Mouse (Mus musculus) heart, embryonic 14.5 days (tissue): ENCODE results near the gene Olfr875. TPM values are rescaled to one million over a fixed set of nuclear protein-coding genes. Genes with fewer than 3 reads are reported as not detected.

Experiments
- ATAC-seq: fragments of 200-750 bp; cut with Nextera tagmentation; 2 replicates; pipeline ENCODE4 v1.8.0; 2017; ENCODE audit warnings: low read depth, moderate TSS enrichment; ENCODE audit not compliant: insufficient number of reproducible peaks, insufficient read depth, low FRiP score
- H3K27ac ChIP-seq, 2 experiments: fragments of 200-500 bp in 1 of 2; fragments of 300-500 bp in 1 of 2; sonication (generic) in 1 of 2; replicated peaks in 1 of 2; 2 replicates each; pipeline ENCODE4 v1.5.1; 2012 to 2014; ENCODE audit warnings: low read depth in 2 of 2, low read length in 2 of 2, control low read depth in 1 of 2, mild to moderate bottlenecking in 1 of 2, mixed read lengths in 1 of 2; ENCODE audit not compliant: control insufficient read depth in 1 of 2, insufficient read depth in 1 of 2
- H3K27me3 ChIP-seq: fragments of 300-500 bp; sonication (generic); 2 replicates; pipeline ENCODE4 v1.6.1; 2014; ENCODE audit warnings: mild to moderate bottlenecking, low read length, control low read depth; ENCODE audit not compliant: control insufficient read depth, insufficient read depth
- H3K36me3 ChIP-seq: fragments of 300-500 bp; sonication (generic); 2 replicates; pipeline ENCODE4 v1.6.1; 2014; ENCODE audit warnings: mild to moderate bottlenecking, control low read depth, low read length, mixed read lengths; ENCODE audit not compliant: control insufficient read depth, insufficient read depth
- H3K4me1 ChIP-seq, 2 experiments: fragments of 200-500 bp in 1 of 2; fragments of 300-500 bp in 1 of 2; sonication (generic) in 1 of 2; 2 replicates each; pipeline ENCODE4 v1.6.1; 2012 to 2014; ENCODE audit warnings: low read length in 2 of 2, control low read depth in 1 of 2, mixed read lengths in 1 of 2; ENCODE audit not compliant: control insufficient read depth in 2 of 2, insufficient read depth in 2 of 2
- H3K4me2 ChIP-seq: fragments of 300-500 bp; sonication (generic); 2 replicates; pipeline ENCODE4 v1.6.1; 2014; ENCODE audit warnings: mild to moderate bottlenecking, low read length
- H3K4me3 ChIP-seq, 2 experiments: fragments of 200-500 bp in 1 of 2; fragments of 300-500 bp in 1 of 2; sonication (generic) in 1 of 2; 2 replicates each; pipeline ENCODE4 v1.5.1; 2012 to 2014; ENCODE audit warnings: low read length in 2 of 2, mild to moderate bottlenecking in 2 of 2, control low read depth in 1 of 2, low read depth in 1 of 2, moderate library complexity in 1 of 2; ENCODE audit not compliant: control insufficient read depth in 1 of 2, insufficient read depth in 1 of 2
- H3K9ac ChIP-seq: fragments of 300-500 bp; sonication (generic); 2 replicates; pipeline ENCODE4 v1.6.1; 2014; ENCODE audit warnings: mild to moderate bottlenecking, low read length
- H3K9me3 ChIP-seq: fragments of 300-500 bp; sonication (generic); 2 replicates; pipeline ENCODE4 v1.6.1; 2016; ENCODE audit warnings: low read length, control low read depth; ENCODE audit not compliant: control insufficient read depth
- WGBS: fragments of 180-500 bp; shearing (Covaris S2); extraction: QIAGEN DNeasy Blood & Tissue Kit; methylation state at CpG from one replicate; pipeline ENCODE4 v1.1.7; 2014; 5-methylcytosine and 5-hydroxymethylcytosine counted together
- polyA plus RNA-seq: library from polyadenylated mRNA; unstranded; fragments of >200 nt; fragmentation: Nextera tagmentation; extraction: Ambion mirVana; gene quantifications from 2 replicates; pipeline ENCODE4 v1.2.1, GENCODE M21; 2014

The Olfr875 gene
- polyA plus RNA-seq, 1 experiment from 2014 or later, result not detected

GRCm38 (mm10) chr9:37807235-37807634, 35.6 kb downstream of the Olfr875 start:
- ATAC-seq, result no peak

GRCm38 (mm10) chr9:37808456-37808855, 36.8 kb downstream of the Olfr875 start:
- Histone ChIP-seq H3K27ac (no peak overlapping the region), H3K9ac (no peak overlapping the region), H3K9me3 (no peaks in the 10 kb centered on the region), H3K36me3 (no peaks in the 10 kb centered on the region), H3K4me3 (no peak overlapping the region), H3K4me1 (no peaks in the 10 kb centered on the region; a peak in 1 of 4 replicates), H3K27me3 (no peaks in the 10 kb centered on the region), H3K4me2 (no peak overlapping the region)
- WGBS, result 73% methylated on average over 3 of the region's 3 CpGs
- no peak for ATAC-seq

More at GRCm38 (mm10) chr9:37807235-37807634, 35.6 kb downstream of the Olfr875 start:
- Histone ChIP-seq H3K9me3 (no peaks in the 10 kb centered on the region), H3K27ac (no peak overlapping the region), H3K9ac (no peak overlapping the region), H3K4me1 (no peaks in the 10 kb centered on the region; a peak in 1 of 4 replicates), H3K4me3 (no peak overlapping the region), H3K4me2 (no peak overlapping the region), H3K27me3 (no peaks in the 10 kb centered on the region), H3K36me3 (no peaks in the 10 kb centered on the region)

GRCm38 (mm10) chr9:37808976-37809375, 37.3 kb downstream of the Olfr875 start:
- 17% methylated on average over 2 of the region's 2 CpGs for WGBS
- H3K9me3 ChIP-seq, result no peaks in the 10 kb centered on the region
- no peak overlapping the region for H3K27ac ChIP-seq
- H3K27me3 ChIP-seq, result no peaks in the 10 kb centered on the region
- H3K36me3 ChIP-seq, result no peaks in the 10 kb centered on the region
- ATAC-seq, result no peak
- no peak overlapping the region for H3K4me2 ChIP-seq
- H3K4me3 ChIP-seq, result no peak overlapping the region
- H3K9ac ChIP-seq, result no peak overlapping the region
- H3K4me1 ChIP-seq, result no peaks in the 10 kb centered on the region; a peak in 1 of 4 replicates

GRCm38 (mm10) chr9:37814696-37815095, 43.0 kb downstream of the Olfr875 start:
- Histone ChIP-seq H3K4me1 (no peaks in the 10 kb centered on the region), H3K36me3 (no peaks in the 10 kb centered on the region), H3K4me3 (no peak overlapping the region), H3K9me3 (no peaks in the 10 kb centered on the region), H3K9ac (no peak overlapping the region), H3K27me3 (no peaks in the 10 kb centered on the region), H3K4me2 (no peak overlapping the region), H3K27ac (no peak overlapping the region)
- ATAC-seq, result no peak
- 89% methylated on average over 3 of the region's 3 CpGs for WGBS

Other genes starting within 250 kb of the Olfr875 start
- 78.2 and 81.9 TPM in 2 replicates for gene Esam, start 243.8 kb upstream of the Olfr875 start, polyA plus RNA-seq
- 0.74 and 1.6 TPM in 2 replicates for gene Vsig2, start 232.6 kb upstream of the Olfr875 start, polyA plus RNA-seq
- gene Nrgn, start 219.0 kb upstream of the Olfr875 start, polyA plus RNA-seq, result 3.5 and 3.8 TPM in 2 replicates
- 12.0 and 12.7 TPM in 2 replicates for gene Siae, start 216.2 kb upstream of the Olfr875 start, polyA plus RNA-seq
- 6.6 and 7.3 TPM in 2 replicates for gene Spa17, start 158.1 kb upstream of the Olfr875 start, polyA plus RNA-seq
- 113 and 126 TPM in 2 replicates for gene Tbrg1, start 114.5 kb upstream of the Olfr875 start, polyA plus RNA-seq
- gene Panx3, start 102.6 kb upstream of the Olfr875 start, polyA plus RNA-seq, result not detected in 2 replicates
- gene Olfr160, start 55.6 kb upstream of the Olfr875 start, polyA plus RNA-seq, result not detected in 2 replicates
- not detected in 2 replicates for gene Olfr874, start 26.8 kb upstream of the Olfr875 start, polyA plus RNA-seq
- gene Olfr876, start 31.2 kb downstream of the Olfr875 start, polyA plus RNA-seq, result not detected in 2 replicates
- gene Olfr877, start 82.4 kb downstream of the Olfr875 start, polyA plus RNA-seq, result not detected in 2 replicates
- not detected in 2 replicates for gene Olfr145, start 124.9 kb downstream of the Olfr875 start, polyA plus RNA-seq
- gene Olfr878, start 146.0 kb downstream of the Olfr875 start, polyA plus RNA-seq, result not detected in 2 replicates
- not detected in 2 replicates for gene Olfr881, start 220.0 kb downstream of the Olfr875 start, polyA plus RNA-seq